Mouse (Mus musculus) testis, postnatal 14 days (tissue): ENCODE results near the gene Atr.

Experiments
- DNase-seq: peaks from one replicate; pipeline ENCODE4 v3.0.0; 2021; ENCODE audit warnings: low spot score

Atr gene

DNA sequence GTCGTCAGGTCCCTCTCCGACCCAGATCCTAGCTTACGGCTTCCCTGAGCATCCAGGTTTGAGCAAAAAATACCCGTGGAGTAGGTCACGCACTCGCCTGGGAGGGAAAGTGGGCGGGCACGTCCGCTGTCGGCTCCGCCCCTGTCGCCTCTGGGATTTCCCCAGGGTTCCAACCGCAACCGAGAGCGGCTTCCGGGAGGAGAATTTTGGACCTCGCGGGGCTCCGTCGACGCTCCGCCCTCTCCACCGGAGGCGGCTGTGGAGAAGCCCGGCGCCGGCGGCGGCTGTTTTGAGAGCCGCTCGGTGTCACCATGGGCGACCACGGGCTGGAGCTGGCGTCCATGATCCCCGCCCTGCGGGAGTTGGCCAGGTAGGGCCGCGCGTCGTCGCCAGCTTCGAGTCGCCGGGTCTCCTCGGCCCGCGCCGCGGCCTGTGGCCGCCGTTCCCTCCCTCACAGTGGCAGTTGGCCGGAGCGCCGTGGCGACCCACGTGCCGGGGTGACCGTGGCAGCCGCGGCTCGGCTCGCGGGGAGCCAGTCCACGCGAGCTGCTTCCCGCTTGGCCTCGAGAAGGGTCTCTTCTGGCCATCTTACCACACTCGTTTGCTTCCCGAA lies at the start of gene Atr:
Gene Atr, plus strand, starts transcription at position 184 of the 613 bp plus-strand sequence.
- peak; percentile 94 for DNase-seq

DNA sequence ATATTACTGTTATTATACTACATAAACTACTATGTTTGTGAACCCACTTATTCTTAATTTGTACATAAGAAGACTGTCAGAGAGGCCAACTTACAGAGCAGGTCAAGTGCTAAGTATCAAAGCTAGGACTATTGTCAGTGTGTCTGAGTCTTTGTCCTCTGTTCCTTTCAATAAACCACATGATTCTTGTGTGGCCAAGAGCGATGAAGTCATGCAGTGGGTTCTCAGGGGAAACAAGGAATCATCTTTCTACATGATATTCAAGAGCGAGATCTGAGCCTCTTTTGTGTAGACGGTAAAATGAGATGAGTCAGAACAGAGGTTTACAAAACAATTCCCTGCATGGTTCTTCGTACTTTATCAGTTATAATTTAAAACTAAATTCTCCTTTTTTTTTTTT lies 47.8 kb upstream of the Atr start:
- DNase-seq = no peak

GRCm38 (mm10) chr9:95811817-95812216 lies 45.6 kb upstream of the Atr start:
- no peak for DNase-seq

DNA sequence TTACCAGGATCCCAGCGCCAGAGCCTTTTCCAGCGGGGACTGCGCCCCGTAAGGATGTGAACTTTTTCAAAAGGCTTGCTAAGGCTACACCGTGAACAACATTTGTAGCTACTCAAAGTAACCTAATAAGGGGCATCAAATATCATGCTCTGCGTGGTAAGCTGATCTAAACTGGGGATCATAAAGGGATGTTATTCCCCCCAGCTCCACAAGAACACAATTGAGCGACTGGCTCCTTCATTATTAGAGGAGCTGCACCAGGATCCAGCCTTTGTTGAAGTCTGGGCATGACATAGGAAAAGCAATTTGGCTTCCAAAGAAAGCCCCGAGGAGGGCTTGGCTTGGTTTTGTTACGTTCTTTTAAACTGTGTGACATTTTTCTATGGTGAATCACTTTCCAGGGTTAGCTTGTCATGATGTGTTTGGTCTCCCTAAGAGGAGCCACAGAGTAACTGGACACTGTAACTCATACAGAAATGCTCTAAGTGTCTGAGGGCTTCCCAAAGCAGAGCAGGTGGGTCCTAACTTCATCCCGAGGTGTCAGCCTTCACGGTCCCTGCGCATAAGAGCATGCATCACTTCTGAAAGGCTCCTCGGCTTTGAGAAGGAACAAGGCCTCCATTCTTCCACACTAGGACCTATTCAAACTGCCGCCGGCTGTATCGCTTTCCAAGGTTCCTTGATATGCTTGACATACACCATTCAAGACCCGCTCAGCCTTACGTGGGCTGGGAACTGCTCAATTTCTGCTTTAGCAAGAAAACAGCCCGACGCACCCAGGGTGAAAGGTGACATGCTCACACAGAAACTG lies 43.5 kb upstream of the Atr start:
- DNase-seq = no peak

GRCm38 (mm10) chr9:95815015-95815673 lies 42.3 kb upstream of the Atr start:
- no peak for DNase-seq

DNA sequence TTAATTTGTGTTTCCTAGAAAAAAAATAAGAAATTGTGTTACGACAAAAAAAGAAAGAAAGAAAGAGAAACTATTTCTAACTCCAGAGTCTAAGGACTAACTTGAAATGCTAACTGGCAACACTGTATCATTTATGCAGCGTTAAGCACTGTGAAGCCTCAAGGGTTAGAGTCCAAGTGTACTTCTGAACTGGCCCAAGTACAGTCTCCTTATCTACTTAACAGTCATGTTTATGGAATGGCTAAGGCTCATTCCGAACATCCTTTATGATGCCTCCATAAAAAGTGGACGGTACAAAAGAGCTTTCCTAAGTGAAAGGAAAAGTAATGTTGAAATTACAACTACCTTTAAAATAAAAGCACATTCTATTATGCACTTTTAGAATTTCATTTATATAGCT lies 41.7 kb upstream of the Atr start:
- DNase-seq = no peak

DNA sequence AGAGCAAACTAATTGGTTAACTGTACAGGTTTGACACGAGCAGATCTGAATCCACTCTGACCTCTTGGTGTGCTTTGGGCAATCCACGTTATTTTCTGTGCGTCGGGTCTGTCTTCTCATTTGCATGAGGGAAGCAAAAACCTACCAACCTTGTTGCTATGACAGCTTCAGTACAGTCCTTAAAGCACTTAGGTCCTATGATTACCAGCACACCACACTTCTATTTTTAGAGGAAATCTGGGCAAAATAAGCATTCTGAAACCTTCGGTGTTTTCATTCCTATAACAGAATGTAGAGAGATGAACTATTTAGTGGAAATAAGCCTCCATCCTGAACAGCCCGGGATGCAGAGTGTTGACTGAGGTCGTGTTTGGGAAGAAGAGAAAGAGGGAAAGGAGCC lies 34.9 kb upstream of the Atr start:
- no peak for DNase-seq

DNA sequence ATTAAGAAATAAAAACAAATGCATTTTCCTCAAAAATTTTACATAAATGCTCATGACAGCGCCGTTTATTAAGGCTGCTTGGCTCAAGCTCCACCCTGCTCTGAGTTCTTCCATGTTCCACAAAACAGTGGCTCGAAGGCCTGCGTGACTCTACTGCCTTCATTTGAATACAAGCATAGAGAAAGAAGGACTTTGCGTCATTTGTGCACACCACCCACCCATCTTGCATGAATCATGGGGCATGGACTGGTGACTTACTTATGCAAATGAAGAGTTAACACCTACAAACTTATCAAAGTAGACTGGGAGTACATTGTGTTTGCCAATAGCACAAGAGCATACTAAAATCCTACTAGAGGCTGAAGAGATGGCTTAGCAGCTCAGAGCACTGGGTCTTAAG lies 29.8 kb upstream of the Atr start:
- no peak for DNase-seq

- DNase-seq = no peak
Measured at GRCm38 (mm10) chr9:95832758-95833157, 24.6 kb upstream of the Atr start.

DNA sequence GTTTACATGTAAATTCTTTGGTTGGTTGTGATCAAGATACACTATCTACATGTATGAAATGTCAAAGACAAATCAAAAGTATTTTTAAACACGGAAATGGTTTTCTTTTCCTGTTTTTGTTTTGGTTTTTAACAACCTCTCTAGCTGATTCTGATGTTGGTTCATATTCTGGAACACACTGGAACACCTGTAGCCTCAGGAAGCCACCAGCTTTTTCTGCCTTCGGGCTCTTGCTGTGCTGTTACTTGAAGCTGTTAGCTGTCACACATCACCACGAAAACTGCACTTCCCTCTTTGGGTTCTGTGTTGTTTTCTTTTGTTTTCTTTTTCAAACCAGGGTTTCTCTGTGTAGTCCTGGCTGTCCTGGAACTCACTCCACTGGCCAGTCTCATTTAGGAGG lies 22.6 kb upstream of the Atr start:
- no peak for DNase-seq

DNA sequence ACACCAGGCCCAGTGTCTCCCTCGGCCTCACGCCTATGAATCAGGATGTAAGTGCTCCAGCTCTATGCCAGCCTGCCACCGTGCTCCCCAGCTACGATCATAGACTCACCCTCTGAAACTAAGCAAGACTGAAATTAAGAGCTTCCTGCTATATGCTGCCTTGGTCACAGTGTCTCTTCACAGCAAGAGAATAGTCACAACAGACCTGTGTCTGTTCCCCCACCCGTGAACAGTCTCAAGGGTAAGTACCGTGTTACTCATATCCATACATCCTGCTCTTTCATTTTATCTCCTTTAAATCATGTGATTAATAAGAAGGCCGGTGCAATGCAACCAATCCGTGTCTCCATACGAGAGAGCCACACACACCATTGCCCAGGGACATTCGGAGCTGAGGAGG lies 21.7 kb upstream of the Atr start:
- no peak for DNase-seq

DNA sequence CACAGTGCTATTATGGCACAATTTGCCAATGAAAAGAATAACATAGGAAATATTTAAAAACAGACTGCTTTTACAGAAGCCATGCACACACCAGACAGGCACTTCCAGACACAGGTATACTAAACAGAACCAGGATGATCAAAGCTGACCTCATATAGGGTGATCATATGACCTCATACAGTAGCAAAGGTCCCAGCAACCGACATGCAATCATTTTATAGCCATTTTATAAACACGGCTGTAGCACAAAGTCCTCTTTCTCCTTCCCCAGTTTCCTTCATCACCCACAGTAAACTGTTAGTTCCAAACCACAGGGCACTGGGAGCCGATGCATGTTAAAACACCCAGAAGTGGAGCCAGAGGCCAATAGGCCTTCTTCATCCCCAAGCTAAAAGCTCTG lies 18.0 kb upstream of the Atr start:
- DNase-seq = no peak

GRCm38 (mm10) chr9:95844825-95845460 lies 12.5 kb upstream of the Atr start, which contains the start of gene Pls1:
TSS of gene Pls1 (minus strand) at chr9:95845311.
- peak; percentile 87 for DNase-seq

- DNase-seq = no peak
Measured at GRCm38 (mm10) chr9:95845711-95846110, 11.7 kb upstream of the Atr start.

DNA sequence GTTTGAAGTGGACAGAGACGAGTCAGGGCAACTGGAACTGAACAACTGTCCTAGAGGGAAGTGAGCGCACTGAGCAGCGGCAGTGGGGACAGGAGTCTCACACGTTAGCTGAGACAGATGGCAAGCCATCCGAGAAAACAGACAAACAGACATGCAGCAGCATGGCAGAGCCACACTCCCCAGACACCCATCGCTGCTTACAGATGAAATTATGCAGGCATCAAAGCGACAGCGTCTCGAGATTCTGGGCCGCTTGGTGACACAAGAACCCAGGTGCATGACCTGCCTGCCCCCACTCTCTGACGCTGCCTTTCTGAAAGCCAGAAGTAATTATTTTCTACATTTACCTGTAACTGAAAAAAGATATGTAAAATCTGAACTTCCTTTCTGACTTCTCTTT lies 5.7 kb upstream of the Atr start:
- DNase-seq = no peak

- no peak for DNase-seq
Measured at GRCm38 (mm10) chr9:95852896-95853295, 4.5 kb upstream of the Atr start.

DNA sequence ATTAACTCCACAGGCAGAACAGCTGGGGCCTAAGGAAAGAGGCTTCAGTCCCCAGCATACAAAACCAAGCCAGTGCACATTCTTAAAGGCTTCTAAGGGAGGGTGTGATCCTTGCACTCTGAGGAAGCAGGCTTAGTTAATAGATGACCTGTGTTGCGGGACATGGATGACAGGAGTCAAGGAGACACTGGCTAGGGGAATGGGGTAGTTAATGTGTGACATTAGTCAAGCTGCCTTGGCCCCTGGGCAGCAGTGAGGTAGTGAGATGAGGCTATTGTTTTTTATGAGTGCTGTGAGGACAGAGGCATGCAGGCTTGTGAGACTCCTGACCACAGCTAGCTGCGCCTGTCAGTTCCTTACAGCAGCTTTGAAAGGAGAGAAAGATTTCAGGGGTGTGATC lies 2.5 kb upstream of the Atr start:
- no peak for DNase-seq

DNA sequence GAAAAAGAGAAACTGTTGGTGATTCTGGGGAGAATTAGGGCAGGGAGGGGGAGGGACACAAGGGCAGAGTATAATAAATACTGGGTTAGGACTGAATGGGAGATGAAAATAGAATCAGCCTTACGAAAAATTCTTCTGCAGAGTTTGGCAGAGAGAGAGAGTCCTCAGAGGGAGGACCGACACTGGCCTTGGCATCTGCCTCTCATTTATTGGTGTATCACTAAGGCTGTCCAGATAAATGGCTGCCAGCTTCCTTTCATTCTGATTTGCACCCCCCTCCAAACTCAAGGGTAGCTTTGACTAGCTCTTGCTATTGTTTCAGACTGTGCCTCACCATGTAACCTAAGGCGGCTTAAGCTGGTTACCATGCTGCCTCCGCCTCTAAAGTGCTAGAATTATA lies 1.4 kb upstream of the Atr start:
- no peak for DNase-seq

GRCm38 (mm10) chr9:95858027-95858570 lies 702 bp downstream of the Atr start:
- DNase-seq = peak; percentile 52

- DNase-seq = no peak
Measured at GRCm38 (mm10) chr9:95878246-95878645, 20.8 kb downstream of the Atr start.

GRCm38 (mm10) chr9:95882751-95883150 lies 25.4 kb downstream of the Atr start:
- DNase-seq = no peak

DNA sequence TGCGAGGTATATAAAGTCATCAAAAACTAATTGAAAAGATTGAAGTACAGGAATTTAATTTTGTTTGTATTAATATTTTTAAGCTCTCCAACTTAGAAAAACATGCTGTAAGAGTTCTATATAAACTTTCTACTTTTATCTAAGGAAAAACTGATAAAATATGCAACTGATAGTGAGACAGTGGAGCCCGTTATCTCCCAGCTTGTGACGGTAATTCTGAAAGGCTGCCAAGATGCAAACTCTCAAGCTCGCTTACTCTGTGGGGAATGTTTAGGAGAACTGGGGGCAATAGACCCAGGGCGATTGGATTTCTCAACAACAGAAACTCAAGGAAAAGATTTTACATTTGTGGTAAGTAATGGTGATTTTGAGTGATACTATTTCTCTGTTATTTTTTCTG lies 40.0 kb downstream of the Atr start:
- DNase-seq = no peak
